Mouse (Mus musculus) bone marrow macrophage, adult 2 months (primary cell): ENCODE results near the gene Imp3.

Experiments used
- CTCF ChIP-seq: IDR thresholded peaks from 2 replicates; pipeline ENCODE4 v1.5.1; 2012; ENCODE audit warnings: low read depth, mild to moderate bottlenecking, low read length, moderate library complexity
- POLR2A ChIP-seq: IDR thresholded peaks from 2 replicates; pipeline ENCODE4 v1.6.1; 2012; ENCODE audit warnings: mild to moderate bottlenecking, low read depth, low read length, borderline replicate concordance

DNA sequence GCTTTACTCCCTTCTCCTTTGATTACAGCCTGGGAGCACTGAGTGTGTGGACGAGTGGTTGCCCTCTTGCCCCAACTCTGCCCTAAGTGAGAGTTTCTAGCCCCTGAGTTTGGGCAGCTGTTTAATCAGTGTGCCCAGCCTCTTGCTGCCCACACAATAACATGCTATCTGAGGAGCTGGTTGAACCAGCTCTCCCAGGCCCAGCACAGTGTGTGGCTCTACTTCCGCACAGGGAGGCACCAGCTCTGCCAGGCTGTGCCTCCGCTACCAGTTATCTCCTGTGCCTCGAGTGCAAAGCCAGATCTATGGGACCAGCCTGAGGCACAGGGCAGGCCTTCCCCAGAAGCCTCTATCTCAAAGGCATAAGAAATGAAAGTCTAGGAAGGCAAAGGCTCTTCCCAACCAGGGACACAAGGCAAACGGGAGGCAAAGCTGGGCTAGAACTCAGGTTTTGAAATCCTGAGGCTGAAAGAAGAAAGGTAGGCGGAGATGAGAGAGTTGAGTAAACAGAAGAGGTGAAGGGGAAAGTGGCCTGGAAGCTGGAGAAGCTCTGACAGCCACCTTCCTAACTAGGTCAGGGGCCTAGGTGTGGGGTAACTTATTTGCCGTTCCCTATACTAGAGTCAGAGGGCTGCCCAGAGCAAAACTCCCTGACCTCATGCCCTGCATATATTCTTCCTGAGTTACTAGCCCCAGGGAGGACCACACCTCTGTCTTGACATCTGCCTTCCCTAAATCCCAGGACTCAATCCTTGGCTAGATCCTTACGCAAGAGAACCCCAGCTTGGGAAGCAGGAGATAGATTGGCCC lies 13.2 kb upstream of the Imp3 start:
- TF ChIP-seq POLR2A (no peak), CTCF (no peak)
